Mouse (Mus musculus): ENCODE results near the gene Col23a1.

DNA sequence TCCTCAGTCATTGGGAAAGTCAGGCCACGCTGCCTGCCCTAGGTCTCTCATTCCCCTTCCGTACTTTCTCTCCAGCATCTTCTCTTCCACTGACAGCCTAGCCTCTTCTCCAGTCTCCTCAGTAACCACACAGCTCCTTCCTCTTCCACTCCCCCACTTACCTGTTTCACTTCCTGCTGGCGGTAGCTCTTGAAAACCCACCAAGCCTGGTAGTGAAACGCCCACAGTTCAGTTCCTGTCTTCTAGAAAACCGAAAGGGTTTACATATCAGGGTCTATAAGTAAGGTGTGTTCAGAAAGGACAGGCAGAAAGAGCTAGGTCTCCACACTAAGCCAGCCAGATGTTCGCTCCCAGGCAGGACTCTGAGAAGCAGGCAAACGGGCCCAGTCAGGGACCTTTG, 287.9 kb downstream of the Col23a1 start:
- TF ChIP-seq POLR2AphosphoS2 (IDR thresholded peaks at IDR 0.05; ENCODE audit: insufficient read length, low read depth) (no peak), E2F4 (IDR thresholded peaks at IDR 0.05; ENCODE audit: insufficient read depth) (no peak), POLR2A (IDR thresholded peaks at IDR 0.05; ENCODE audit: insufficient read length, low read depth) (no peak), USF1 (IDR thresholded peaks at IDR 0.05; ENCODE audit: low read depth) (no peak), MYOD1 (IDR thresholded peaks at IDR 0.05; ENCODE audit: control insufficient read depth in 1 of 3, insufficient read length in 2 of 3, low read depth in 2 of 3) (no peak)

Data from myocyte (in vitro differentiated cells).